Mouse (Mus musculus): ENCODE results near the gene Slc26a10.

DNA sequence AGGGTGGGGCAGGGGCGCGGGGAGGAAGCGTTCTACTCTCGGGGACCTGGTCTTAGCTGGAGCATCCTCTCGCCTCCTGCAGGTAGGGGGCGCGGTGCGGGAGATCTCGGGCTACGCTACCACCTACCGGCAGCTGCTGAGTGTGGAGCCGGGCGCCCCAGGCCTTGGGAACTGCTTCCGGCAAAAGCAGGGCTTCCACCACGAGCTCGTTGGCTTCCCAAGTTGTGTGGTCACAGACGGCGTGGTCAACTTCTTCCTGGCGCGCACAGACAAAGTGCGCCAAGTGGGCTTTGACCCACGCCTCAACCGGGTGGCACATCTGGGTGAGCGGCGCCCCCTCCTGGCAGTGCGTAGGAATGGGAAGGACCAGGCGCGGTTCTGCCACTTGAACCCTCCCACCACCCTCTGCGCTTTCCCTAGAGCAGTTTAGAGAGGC, 9.6 kb downstream of the Slc26a10 start:
- TF ChIP-seq CTCF (IDR thresholded peaks at IDR 0.05; ENCODE audit: borderline replicate concordance, extremely low read depth, insufficient read depth, insufficient read length) (peak; percentile 79), POLR2A (IDR thresholded peaks at IDR 0.05; ENCODE audit: borderline replicate concordance, extremely low read depth, insufficient read depth, insufficient read length, poor library complexity, severe bottlenecking) (no peak)
